Mouse (Mus musculus) midbrain, embryonic 16.5 days (tissue): ENCODE results near the gene Asb7. TPM values are rescaled to one million over a fixed set of nuclear protein-coding genes. Genes with fewer than 3 reads are reported as not detected.

Experiments used
- ATAC-seq: fragments of 200-750 bp; cut with Nextera tagmentation; 2 replicates; pipeline ENCODE4 v1.8.0; 2017; ENCODE audit warnings: moderate TSS enrichment
- H3K27ac ChIP-seq: fragments of 300-500 bp; sonication (generic); 2 replicates; pipeline ENCODE4 v1.5.1; 2014; ENCODE audit warnings: mild to moderate bottlenecking, low read length, mixed read lengths
- H3K27me3 ChIP-seq: fragments of 300-500 bp; sonication (generic); 2 replicates; pipeline ENCODE4 v1.6.1; 2014; ENCODE audit warnings: low read depth, low read length, mixed read lengths; ENCODE audit not compliant: control insufficient read depth, insufficient read depth
- H3K36me3 ChIP-seq: fragments of 300-500 bp; sonication (generic); 2 replicates; pipeline ENCODE4 v1.6.1; 2014; ENCODE audit warnings: mild to moderate bottlenecking, low read length, moderate library complexity, mixed read lengths; ENCODE audit not compliant: control insufficient read depth, insufficient read depth
- H3K4me1 ChIP-seq: fragments of 300-500 bp; sonication (generic); 2 replicates; pipeline ENCODE4 v1.6.1; 2014; ENCODE audit warnings: mild to moderate bottlenecking, low read length, mixed read lengths; ENCODE audit not compliant: control insufficient read depth, insufficient read depth
- H3K4me2 ChIP-seq: fragments of 300-500 bp; sonication (generic); 2 replicates; pipeline ENCODE4 v1.6.1; 2014; ENCODE audit warnings: mild to moderate bottlenecking, low read length, mixed read lengths
- H3K4me3 ChIP-seq: fragments of 300-500 bp; sonication (generic); 2 replicates; pipeline ENCODE4 v1.5.1; 2014; ENCODE audit warnings: low read depth, mild to moderate bottlenecking, low read length, moderate library complexity, mixed read lengths
- H3K9ac ChIP-seq: fragments of 300-500 bp; sonication (generic); 2 replicates; pipeline ENCODE4 v1.6.1; 2014; ENCODE audit warnings: low read depth, low read length, mixed read lengths
- H3K9me3 ChIP-seq: fragments of 300-500 bp; sonication (generic); replicated peaks from 2 replicates; pipeline ENCODE4 v1.6.1; 2014; ENCODE audit warnings: mild to moderate bottlenecking, low read length, mixed read lengths; ENCODE audit not compliant: control insufficient read depth, poor library complexity, severe bottlenecking
- WGBS: fragments of 180-500 bp; shearing (Covaris S2); extraction: QIAGEN DNeasy Blood & Tissue Kit; methylation state at CpG from one replicate; pipeline ENCODE4 v1.1.7; 2014; 5-methylcytosine and 5-hydroxymethylcytosine counted together
- polyA plus RNA-seq: library from polyadenylated mRNA; unstranded; fragments of >200 nt; fragmentation: Nextera tagmentation; extraction: Ambion mirVana; gene quantifications from 2 replicates; pipeline ENCODE4 v1.2.1, GENCODE M21; 2015

Gene Asb7
- polyA plus RNA-seq, 1 experiment from 2014 or later, result 15.9 TPM

DNA sequence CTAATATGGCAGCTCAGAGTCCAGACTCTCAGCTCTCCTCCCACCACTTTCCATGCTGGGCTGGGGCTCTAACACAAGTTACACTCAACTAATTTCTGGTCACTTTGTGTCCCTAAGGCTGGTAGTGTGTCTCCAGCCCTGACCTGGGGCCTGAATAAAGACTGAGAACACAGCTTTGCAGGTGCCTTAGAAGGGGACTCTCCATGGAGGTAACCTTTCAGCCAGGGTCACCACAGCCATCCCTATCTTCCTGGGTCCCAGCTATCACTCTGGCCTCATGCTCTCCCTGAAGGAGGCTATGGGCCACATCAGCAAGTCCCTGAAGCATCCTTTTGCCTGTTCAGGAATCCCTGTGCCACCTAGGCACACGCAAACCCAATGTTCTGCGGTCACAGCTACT lies 43.7 kb downstream of the Asb7 start:
- Histone ChIP-seq H3K36me3 (no peaks in the 10 kb centered on the region; the same call in 1 of the 2 replicates), H3K27me3 (no peaks in the 10 kb centered on the region), H3K9ac (no peak overlapping the region), H3K4me1 (no peaks in the 10 kb centered on the region), H3K4me2 (no peak overlapping the region), H3K9me3 (no peaks in the 10 kb centered on the region), H3K27ac (no peak overlapping the region), H3K4me3 (no peak overlapping the region)
- WGBS, result 98% methylated on average over 2 of the region's 2 CpGs
- ATAC-seq, result no peak

DNA sequence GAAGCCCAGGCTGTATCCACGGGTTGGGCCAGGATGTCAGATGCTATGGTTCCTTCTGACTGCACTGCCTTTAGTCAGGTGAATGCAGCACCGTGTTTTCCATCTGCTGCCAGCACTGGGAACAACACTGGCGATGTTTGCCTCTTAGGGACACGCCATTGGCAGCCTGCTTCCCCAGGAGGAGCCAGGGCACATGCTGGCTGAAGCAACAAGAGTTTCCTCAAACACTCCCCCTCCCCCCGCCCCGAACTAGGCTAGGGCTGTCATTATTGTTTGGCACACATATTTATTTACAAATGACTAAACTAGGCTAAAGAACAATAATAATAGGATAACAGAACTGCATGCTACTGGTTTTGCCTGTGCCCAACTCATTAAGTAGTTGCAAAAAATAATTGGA lies 56.0 kb downstream of the Asb7 start:
- H3K4me1 ChIP-seq, result no peaks in the 10 kb centered on the region
- H3K27me3 ChIP-seq, result no peaks in the 10 kb centered on the region
- no peak overlapping the region for H3K4me3 ChIP-seq
- no peaks in the 10 kb centered on the region for H3K36me3 ChIP-seq
- no peak overlapping the region for H3K9ac ChIP-seq
- 79% methylated on average over 6 of the region's 6 CpGs for WGBS
- no peaks in the 10 kb centered on the region for H3K9me3 ChIP-seq
- H3K27ac ChIP-seq, result no peak overlapping the region
- no peak for ATAC-seq
- H3K4me2 ChIP-seq, result no peak overlapping the region

DNA sequence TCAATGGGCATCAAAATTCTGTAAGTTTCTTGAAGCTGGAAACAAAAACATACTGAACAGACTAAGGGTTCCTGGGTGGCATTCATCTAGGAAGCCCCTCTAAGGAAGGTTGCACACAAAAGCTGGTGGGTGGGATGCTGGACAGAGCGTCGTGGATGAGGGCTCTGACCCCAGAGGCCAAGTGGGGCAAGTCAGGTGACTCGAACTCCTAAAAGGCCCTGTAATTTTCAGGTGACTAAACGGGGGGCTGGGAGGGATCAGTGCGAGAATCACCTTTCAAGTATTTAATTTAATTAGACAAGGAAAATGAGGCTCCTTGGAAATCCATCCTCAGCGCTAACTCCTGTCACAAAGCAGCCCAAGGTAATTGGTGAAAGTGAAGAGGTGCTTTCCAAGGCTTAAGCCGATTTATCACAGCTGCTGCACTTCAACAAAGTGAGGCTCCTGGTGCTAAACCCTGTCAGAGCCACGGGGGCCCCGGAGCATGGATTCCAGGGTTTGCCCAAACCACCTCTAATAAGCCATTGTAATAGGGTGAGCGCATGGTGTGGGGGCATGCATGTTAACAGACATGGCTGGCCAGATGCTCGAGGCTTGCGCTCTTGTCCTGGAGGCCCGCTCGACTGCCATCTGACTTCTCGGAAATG lies 59.1 kb downstream of the Asb7 start:
- WGBS, result 23% methylated on average over 15 of the region's 15 CpGs
- no peaks in the 10 kb centered on the region for H3K36me3 ChIP-seq
- no peak for ATAC-seq
- no peaks in the 10 kb centered on the region for H3K27me3 ChIP-seq
- no peak overlapping the region for H3K9ac ChIP-seq
- H3K4me3 ChIP-seq, result no peak overlapping the region
- no peak overlapping the region for H3K4me2 ChIP-seq
- H3K9me3 ChIP-seq, result no peaks in the 10 kb centered on the region
- H3K27ac ChIP-seq, result no peak overlapping the region
- H3K4me1 ChIP-seq, result no peaks in the 10 kb centered on the region

DNA sequence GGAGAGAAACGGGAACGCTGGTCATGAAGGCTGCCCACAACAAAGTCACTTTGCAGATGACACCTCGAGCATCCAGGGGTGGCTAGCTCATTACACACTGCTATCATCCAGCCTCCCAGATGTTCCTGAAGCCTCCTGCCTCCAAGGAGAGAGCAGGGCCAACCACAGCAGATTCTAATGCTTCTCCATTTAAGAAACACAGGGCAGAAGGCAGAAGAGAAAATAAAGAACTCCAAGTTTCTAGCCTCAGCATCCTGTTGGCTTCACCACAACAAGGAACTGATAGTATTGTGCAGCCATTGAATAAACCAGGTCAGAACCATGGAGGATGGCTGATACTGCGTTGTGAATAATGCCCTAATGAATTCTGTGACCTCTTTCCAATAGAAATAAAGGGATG lies 60.0 kb downstream of the Asb7 start:
- no peak overlapping the region for H3K27ac ChIP-seq
- H3K4me1 ChIP-seq, result no peaks in the 10 kb centered on the region
- no peak overlapping the region for H3K9ac ChIP-seq
- no peaks in the 10 kb centered on the region for H3K36me3 ChIP-seq
- no peak for ATAC-seq
- H3K4me3 ChIP-seq, result no peak overlapping the region
- H3K9me3 ChIP-seq, result no peaks in the 10 kb centered on the region
- no peaks in the 10 kb centered on the region for H3K27me3 ChIP-seq
- 50% methylated on average over 4 of the region's 4 CpGs for WGBS
- no peak overlapping the region for H3K4me2 ChIP-seq

DNA sequence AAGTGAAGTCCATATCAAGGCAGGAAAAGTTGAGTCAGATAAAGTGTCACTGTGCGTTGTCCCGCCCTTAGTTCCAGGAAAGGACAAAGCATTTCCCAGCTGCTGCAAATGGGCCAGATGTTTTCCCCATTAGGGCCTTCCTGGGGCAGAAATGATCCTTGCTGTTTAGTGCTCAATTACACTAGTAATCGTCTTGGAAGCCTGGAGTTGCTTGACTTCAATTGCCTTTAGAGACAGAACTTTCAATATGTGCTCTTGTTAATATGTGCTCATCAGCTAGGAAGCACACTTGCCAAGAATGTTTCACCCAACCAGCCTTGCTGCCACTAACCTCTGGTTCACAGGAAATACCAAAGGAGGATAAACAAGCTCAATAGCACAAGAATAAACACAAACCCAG lies 66.0 kb downstream of the Asb7 start:
- Histone ChIP-seq H3K27ac (no peak overlapping the region), H3K9ac (no peak overlapping the region), H3K4me2 (no peak overlapping the region), H3K36me3 (no peaks in the 10 kb centered on the region), H3K4me1 (no peaks in the 10 kb centered on the region), H3K27me3 (no peaks in the 10 kb centered on the region), H3K4me3 (no peak overlapping the region), H3K9me3 (no peaks in the 10 kb centered on the region)
- WGBS, result 72% methylated on average over 3 of the region's 3 CpGs
- ATAC-seq, result no peak

DNA sequence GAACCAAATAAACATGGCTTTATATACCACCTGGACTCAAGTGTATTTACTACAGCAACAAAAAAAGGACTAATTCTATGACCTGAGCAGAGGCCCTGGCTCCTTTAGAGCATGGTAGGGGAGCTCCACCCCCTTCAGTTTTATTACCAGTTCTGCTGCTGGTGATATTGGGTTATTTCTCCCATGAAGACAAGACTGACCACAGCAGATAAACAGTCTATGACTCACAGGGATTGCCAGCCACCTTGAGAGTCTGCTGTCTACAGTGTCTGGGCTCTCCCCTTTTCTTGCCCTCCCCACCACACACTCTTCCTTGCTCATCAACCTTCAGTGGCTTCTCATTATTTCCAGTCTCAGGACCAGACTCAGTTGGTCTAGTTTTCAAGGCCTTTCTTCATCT lies 87.5 kb downstream of the Asb7 start:
- H3K4me2 ChIP-seq, result no peak overlapping the region
- H3K9ac ChIP-seq, result no peak overlapping the region
- H3K9me3 ChIP-seq, result no peaks in the 10 kb centered on the region
- no peaks in the 10 kb centered on the region for H3K4me1 ChIP-seq
- H3K27ac ChIP-seq, result no peak overlapping the region
- no peak for ATAC-seq
- H3K36me3 ChIP-seq, result no peaks in the 10 kb centered on the region
- no peaks in the 10 kb centered on the region for H3K27me3 ChIP-seq
- H3K4me3 ChIP-seq, result no peak overlapping the region

DNA sequence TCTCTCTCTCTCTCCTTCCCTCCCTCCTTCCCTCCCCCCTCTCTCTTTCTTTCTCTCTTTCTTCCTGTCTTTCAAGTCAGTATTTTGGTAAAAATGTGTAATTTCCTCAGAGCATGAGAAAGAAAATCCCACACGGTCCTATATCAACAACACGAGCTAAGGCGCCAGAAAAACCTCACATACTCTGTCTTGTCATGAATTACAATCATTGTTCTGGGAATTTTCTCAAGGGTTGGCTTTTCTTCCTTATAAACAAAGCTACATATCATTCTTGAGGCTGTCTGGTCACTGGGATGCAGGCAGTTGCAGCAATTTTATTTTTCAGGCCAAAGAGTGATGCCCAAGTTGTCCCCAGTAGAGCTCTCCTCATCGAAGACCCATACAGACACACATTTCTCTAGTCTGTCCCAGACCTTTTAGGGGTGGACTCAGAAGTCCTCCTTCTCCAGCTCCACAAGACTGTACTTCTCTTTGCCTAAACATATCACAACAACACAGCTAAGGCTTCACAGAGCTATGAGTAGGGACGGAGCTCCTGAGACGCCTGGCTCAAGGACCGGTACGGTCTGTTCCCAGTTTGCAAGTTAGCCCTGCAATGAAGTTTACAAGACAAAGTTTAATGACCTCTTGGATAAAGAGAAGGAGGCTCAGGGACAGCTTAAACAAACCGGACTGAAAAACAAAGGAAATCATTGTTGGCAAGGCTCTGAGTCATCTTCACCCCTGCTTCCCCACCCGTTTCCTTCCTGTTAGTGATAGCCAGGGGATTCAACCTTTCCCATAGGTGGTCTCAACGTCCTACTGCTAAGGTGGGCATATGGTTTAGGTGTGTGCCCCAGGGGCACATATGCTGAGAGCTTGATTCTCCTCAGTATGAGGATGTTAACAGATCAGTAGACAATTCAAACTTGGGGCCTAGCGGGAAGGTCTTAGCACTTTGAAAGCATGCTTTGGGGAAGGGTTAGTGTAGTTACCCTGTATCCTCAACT lies 88.5 kb downstream of the Asb7 start:
- ATAC-seq, result no peak
- no peaks in the 10 kb centered on the region for H3K36me3 ChIP-seq
- no peaks in the 10 kb centered on the region for H3K9me3 ChIP-seq
- H3K27ac ChIP-seq, result no peak overlapping the region
- H3K27me3 ChIP-seq, result no peaks in the 10 kb centered on the region
- no peak overlapping the region for H3K4me2 ChIP-seq
- H3K4me3 ChIP-seq, result no peak overlapping the region
- no peaks in the 10 kb centered on the region for H3K4me1 ChIP-seq
- H3K9ac ChIP-seq, result no peak overlapping the region
- 87% methylated on average over 12 of the region's 12 CpGs for WGBS

DNA sequence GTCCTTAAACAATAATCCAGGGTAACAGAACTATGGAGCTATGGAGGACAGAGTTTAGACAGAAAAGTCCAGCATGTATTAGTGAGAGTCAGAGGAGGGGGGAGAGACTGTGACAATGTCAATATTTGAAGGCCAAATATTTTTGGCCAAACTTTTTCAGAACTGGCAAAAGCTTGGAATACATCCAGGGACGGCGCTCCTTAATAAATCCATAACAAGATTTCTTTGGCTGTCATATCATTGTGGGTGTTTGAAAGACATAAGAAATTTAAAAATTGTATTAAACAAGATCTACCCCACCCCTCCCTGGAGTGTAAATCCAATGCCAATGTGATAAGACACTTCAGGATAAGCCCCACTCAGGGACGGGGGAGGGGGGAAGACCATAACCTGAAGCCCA lies 89.3 kb downstream of the Asb7 start:
- no peaks in the 10 kb centered on the region for H3K9me3 ChIP-seq
- no peak overlapping the region for H3K4me2 ChIP-seq
- H3K36me3 ChIP-seq, result no peaks in the 10 kb centered on the region
- H3K27ac ChIP-seq, result no peak overlapping the region
- no peaks in the 10 kb centered on the region for H3K27me3 ChIP-seq
- no peak for ATAC-seq
- no peak overlapping the region for H3K9ac ChIP-seq
- no peaks in the 10 kb centered on the region for H3K4me1 ChIP-seq
- 93% methylated on average over 3 of the region's 3 CpGs for WGBS
- no peak overlapping the region for H3K4me3 ChIP-seq

DNA sequence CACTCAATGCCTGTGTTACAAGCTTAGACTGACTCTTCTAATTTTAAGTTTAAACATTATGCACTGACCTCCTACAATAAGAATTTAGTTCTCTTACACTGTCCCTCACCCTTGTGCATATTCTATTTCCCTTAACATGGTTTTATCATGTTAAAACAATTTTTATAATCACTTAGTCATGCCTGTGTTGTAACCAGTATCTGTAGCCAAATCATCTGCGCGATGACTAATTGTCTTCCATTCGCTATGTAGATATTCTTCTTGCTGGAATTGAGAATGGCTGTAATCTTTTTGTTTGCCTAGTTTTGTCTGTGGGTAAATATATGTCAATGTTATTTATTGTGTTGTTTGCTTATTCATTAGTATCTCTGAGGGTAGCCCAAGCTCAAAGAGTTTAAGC lies 91.5 kb downstream of the Asb7 start:
- ATAC-seq, result no peak
- Histone ChIP-seq H3K27ac (no peak overlapping the region), H3K9me3 (no peaks in the 10 kb centered on the region), H3K4me1 (no peaks in the 10 kb centered on the region), H3K9ac (no peak overlapping the region), H3K36me3 (no peaks in the 10 kb centered on the region), H3K4me3 (no peak overlapping the region), H3K4me2 (no peak overlapping the region), H3K27me3 (no peaks in the 10 kb centered on the region)
- WGBS, result 97% methylated on average over 3 of the region's 3 CpGs
